Mouse (Mus musculus) spleen, adult 2 months (tissue): ENCODE results near the gene Dip2b. TPM values are rescaled to one million over a fixed set of nuclear protein-coding genes. Genes with fewer than 3 reads are reported as not detected.

Experiments used
- DNase-seq, 2 experiments: peaks; one replicate each; pipeline versions ENCODE4 v3.0.0 to v3.0.0-alpha.2; 2012 to 2021; ENCODE audit warnings: low spot score in 2 of 2, low read depth in 1 of 2
- H3K27ac ChIP-seq: fragments of 200-500 bp; 2 replicates; pipeline ENCODE4 v1.5.1; 2012; ENCODE audit warnings: low read length, inconsistent platforms; ENCODE audit not compliant: insufficient read depth
- H3K27me3 ChIP-seq: fragments of 200-500 bp; 2 replicates; pipeline ENCODE4 v1.6.1; 2012; ENCODE audit warnings: mild to moderate bottlenecking, moderate library complexity, low read length, inconsistent platforms; ENCODE audit not compliant: control insufficient read depth, insufficient read depth
- H3K36me3 ChIP-seq: fragments of 200-500 bp; 2 replicates; pipeline ENCODE4 v1.6.1; 2012; ENCODE audit warnings: mild to moderate bottlenecking, low read length, inconsistent platforms; ENCODE audit not compliant: control insufficient read depth, insufficient read depth
- H3K4me1 ChIP-seq: fragments of 200-500 bp; 2 replicates; pipeline ENCODE4 v1.6.1; 2011; ENCODE audit warnings: inconsistent platforms; ENCODE audit not compliant: control insufficient read depth, insufficient read depth, insufficient read length
- H3K4me3 ChIP-seq: fragments of 200-500 bp; 2 replicates; pipeline ENCODE4 v1.5.1; 2011; ENCODE audit warnings: mild to moderate bottlenecking, inconsistent platforms; ENCODE audit not compliant: insufficient read depth, insufficient read length; ENCODE audit errors: extremely low read depth
- CTCF ChIP-seq: fragments of 200-500 bp; IDR thresholded peaks from 2 replicates; pipeline ENCODE4 v1.5.1; 2011; ENCODE audit warnings: mild to moderate bottlenecking, inconsistent platforms; ENCODE audit not compliant: insufficient read depth, insufficient read length, insufficient replicate concordance; ENCODE audit errors: extremely low read depth
- POLR2A ChIP-seq: fragments of 200-500 bp; IDR thresholded peaks from 2 replicates; pipeline ENCODE4 v1.6.1; 2011; ENCODE audit warnings: low read depth, low read length, inconsistent platforms
- WGBS: fragments of 180-500 bp; shearing (Covaris S2); methylation state at CpG from one replicate; pipeline ENCODE4 v1.1.7; 2018; 5-methylcytosine and 5-hydroxymethylcytosine counted together
- polyA plus RNA-seq: library from polyadenylated mRNA; depleted of rRNA; stranded (reverse); fragments of >200 nt; gene quantifications from 2 replicates; pipeline ENCODE4 v1.2.3, GENCODE M21; 2012

The Dip2b gene
- polyA plus RNA-seq, 1 experiment, result 12.2 TPM

- H3K36me3 ChIP-seq, result no peaks in the 10 kb centered on the region
- 67% methylated on average over 7 of the region's 7 CpGs for WGBS
- H3K4me1 ChIP-seq, result peaks cover 11% of the 10 kb centered on the region
- no peak overlapping the region for H3K4me3 ChIP-seq
- no peak for DNase-seq
- no peaks in the 10 kb centered on the region for H3K27me3 ChIP-seq
- H3K27ac ChIP-seq, result no peak overlapping the region
- TF ChIP-seq CTCF (no peak), POLR2A (no peak)
These were observed 11.1 kb downstream of the Dip2b start for GRCm38 (mm10) chr15:100049496-100050087.

GRCm38 (mm10) chr15:100050940-100051339 is 12.5 kb downstream of the Dip2b start:
- no peaks in the 10 kb centered on the region for H3K36me3 ChIP-seq
- no peaks in the 10 kb centered on the region for H3K27me3 ChIP-seq

GRCm38 (mm10) chr15:100052726-100053125 is 14.3 kb downstream of the Dip2b start:
- Histone ChIP-seq H3K4me3 (no peak overlapping the region), H3K27me3 (no peaks in the 10 kb centered on the region), H3K4me1 (peaks cover 14% of the 10 kb centered on the region), H3K27ac (no peak overlapping the region), H3K36me3 (no peaks in the 10 kb centered on the region)
- DNase-seq, result no peak
- TF ChIP-seq POLR2A (no peak), CTCF (no peak)
- WGBS, result 90% methylated on average over 3 of the region's 3 CpGs

More at GRCm38 (mm10) chr15:100050940-100051339, 12.5 kb downstream of the Dip2b start:
- H3K27ac ChIP-seq, result no peak overlapping the region
- no peak for DNase-seq
- WGBS, result 85% methylated on average over 7 of the region's 7 CpGs
- H3K4me3 ChIP-seq, result no peak overlapping the region
- no peak for TF ChIP-seq CTCF
- no peak for TF ChIP-seq POLR2A
- H3K4me1 ChIP-seq, result peaks cover 11% of the 10 kb centered on the region

- Histone ChIP-seq H3K4me3 (no peak overlapping the region), H3K27ac (no peak overlapping the region), H3K4me1 (peaks cover 29% of the 10 kb centered on the region), H3K36me3 (no peaks in the 10 kb centered on the region), H3K27me3 (no peaks in the 10 kb centered on the region)
- no peak for DNase-seq
- WGBS, result 88% methylated on average over 7 of the region's 7 CpGs
- TF ChIP-seq POLR2A (no peak), CTCF (no peak)
These were observed 18.0 kb downstream of the Dip2b start for GRCm38 (mm10) chr15:100056397-100056908.

- no peaks in the 10 kb centered on the region for H3K36me3 ChIP-seq
- 65% methylated on average over 3 of the region's 3 CpGs for WGBS
- TF ChIP-seq CTCF, result no peak
- TF ChIP-seq POLR2A, result no peak
- peaks cover 39% of the 10 kb centered on the region for H3K4me1 ChIP-seq
- H3K27me3 ChIP-seq, result no peaks in the 10 kb centered on the region
- H3K27ac ChIP-seq, result peak overlapping the region; percentile 56
- H3K4me3 ChIP-seq, result no peak overlapping the region
- no peak for DNase-seq
These were observed 19.2 kb downstream of the Dip2b start for GRCm38 (mm10) chr15:100057698-100058097.

GRCm38 (mm10) chr15:100058143-100058542 is 19.7 kb downstream of the Dip2b start:
- Histone ChIP-seq H3K27ac (peak overlapping the region; percentile 56), H3K4me1 (peaks cover 43% of the 10 kb centered on the region), H3K36me3 (no peaks in the 10 kb centered on the region), H3K4me3 (no peak overlapping the region), H3K27me3 (no peaks in the 10 kb centered on the region)
- DNase-seq, result no peak
- TF ChIP-seq CTCF (no peak), POLR2A (no peak)
- 45% methylated on average over 3 of the region's 3 CpGs for whole genome bisulfite sequencing

GRCm38 (mm10) chr15:100058912-100059311 is 20.4 kb downstream of the Dip2b start:
- no peak for TF ChIP-seq POLR2A
- Histone ChIP-seq H3K27me3 (no peaks in the 10 kb centered on the region), H3K4me3 (no peak overlapping the region), H3K36me3 (no peaks in the 10 kb centered on the region), H3K4me1 (peaks cover 47% of the 10 kb centered on the region), H3K27ac (no peak overlapping the region)
- 91% methylated on average over 11 of the region's 11 CpGs for WGBS
- DNase-seq, result no peak
